9 mouse cellular contexts compared by ENCODE assay signal in the genomic region with DNA sequence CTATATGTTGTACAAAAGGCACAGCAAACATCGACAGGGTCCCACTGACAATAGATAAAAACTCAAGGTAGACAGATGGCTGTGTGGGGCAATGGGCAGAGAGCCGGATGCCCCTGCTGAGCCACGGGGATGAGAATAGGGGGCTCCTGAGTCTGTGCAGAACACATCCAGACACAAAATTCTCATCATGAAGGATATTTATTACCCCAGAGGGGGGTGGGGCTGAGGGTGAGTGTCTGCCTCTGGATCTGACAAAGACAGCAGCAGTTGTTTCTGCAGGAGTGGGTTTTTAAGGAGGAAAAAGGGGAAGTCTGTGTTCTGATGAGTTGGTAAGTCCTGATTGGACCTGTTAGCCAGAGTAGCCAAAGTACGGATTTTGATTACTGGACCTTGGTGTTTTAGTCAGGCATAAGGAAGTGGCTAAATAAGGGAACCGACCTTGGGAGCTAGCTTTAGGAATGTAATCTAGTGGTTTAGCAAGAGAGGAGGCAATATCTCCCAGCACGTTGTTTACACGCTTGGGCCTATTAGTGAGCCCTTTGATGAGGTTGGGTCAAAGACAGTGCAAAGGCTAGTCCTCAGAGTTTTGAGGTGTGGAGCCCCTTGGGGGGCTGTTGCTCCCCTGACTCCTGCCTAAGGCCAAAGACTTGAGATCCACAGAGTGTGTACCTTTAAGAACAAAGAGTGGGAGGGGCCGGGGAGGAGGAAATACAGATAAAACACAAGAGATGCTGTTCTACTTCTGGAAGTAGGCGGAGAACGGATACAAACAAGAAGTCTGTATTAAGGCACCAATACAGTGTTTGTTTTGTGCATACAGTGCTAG. TPM values are rescaled to one million over a fixed set of nuclear protein-coding genes. Genes with fewer than 3 reads are reported as not detected.
DNase-seq lines count a peak whose midpoint lies in the region; ATAC-seq and TF ChIP-seq lines count a peak whose summit lies in the region.
"Had no signal": no experiment of that assay in that cellular context is flagged by ENCODE, and none has a peak within 500 bp of the region (broad histone marks: within the 10 kb centered on the region; RNA-seq: fewer than 3 reads in every experiment).

No protein-coding gene starts in this region.

- H3K9ac ChIP-seq in liver, embryonic 13.5 days = no peak overlapping the region

- H3K27me3 ChIP-seq in liver, embryonic 13.5 days = no peaks in the 10 kb centered on the region
- no peaks in the 10 kb centered on the region for H3K27me3 ChIP-seq in testis, adult 2 months (ENCODE audit: control insufficient read depth, insufficient read depth, low read length)

- no peak overlapping the region for H3K4me2 ChIP-seq in liver, embryonic 13.5 days

- peak; percentile 58 for DNase-seq in CD4-positive, CD25-positive, alpha-beta regulatory T cell, adult 2 months (ENCODE audit: low read depth, low spot score)
- DNase-seq in adrenal gland, postnatal 14 days = peak; percentile 72
- DNase-seq in liver, embryonic 13.5 days = no peak
- DNase-seq in retina, postnatal 1 day = no peak
- DNase-seq in spleen, postnatal 14 days (ENCODE audit: low spot score in 2 of 2) = no peak
- DNase-seq in frontal cortex, postnatal 14 days (ENCODE audit: low spot score in 2 of 2) = no peak

- ATAC-seq in hematopoietic stem cell, adult 5-6 weeks (replicated peaks in 1 of 2; ENCODE audit: insufficient read depth in 1 of 2, low FRiP score in 2 of 2, low TSS enrichment in 1 of 2, low read depth in 1 of 2, poor library complexity in 2 of 2, severe bottlenecking in 2 of 2) = peak; percentile 12 to 38; a peak in 1 of 4 replicates
- ATAC-seq in liver, embryonic 13.5 days (ENCODE audit: low read depth) = 0 out of 2 replicates have a peak, but pooled peaks have one; percentile 26

- no peak overlapping the region for H3K4me3 ChIP-seq in liver, embryonic 13.5 days (replicated peaks)
- no peak overlapping the region for H3K4me3 ChIP-seq in testis, adult 2 months (ENCODE audit: control insufficient read depth, low read depth, low read length)

- WGBS in liver, embryonic 13.5 days (ENCODE audit: insufficient replicate concordance) = 27% methylated on average over 10 of the region's 10 CpGs

- no peaks in the 10 kb centered on the region for H3K9me3 ChIP-seq in liver, embryonic 13.5 days (replicated peaks)

- TF ChIP-seq POLR2A in testis, adult 2 months (IDR thresholded peaks at IDR 0.05; ENCODE audit: control insufficient read depth, low read depth, low read length) = no peak

- peaks cover 27% of the 10 kb centered on the region for H3K4me1 ChIP-seq in liver, embryonic 13.5 days (replicated peaks)
- no peaks in the 10 kb centered on the region; the same call in 1 of the 2 replicates for H3K4me1 ChIP-seq in testis, adult 2 months (ENCODE audit: control insufficient read depth, insufficient read depth, low read length)

- no peak overlapping the region; the same call in 1 of the 2 replicates for H3K27ac ChIP-seq in liver, embryonic 13.5 days
- H3K27ac ChIP-seq in testis, adult 2 months (ENCODE audit: control insufficient read depth, insufficient read depth, low read depth, low read length) = peak overlapping the region; percentile 82

- H3K36me3 ChIP-seq in liver, embryonic 13.5 days = no peaks in the 10 kb centered on the region
- no peaks in the 10 kb centered on the region for H3K36me3 ChIP-seq in testis, adult 2 months (ENCODE audit: control insufficient read depth, insufficient read depth, low read length)

- no peak for TF ChIP-seq CTCF in testis, adult 2 months (IDR thresholded peaks at IDR 0.05; ENCODE audit: control insufficient read depth, insufficient read depth, insufficient replicate concordance, low read depth, low read length)

RNA-seq across cellular contexts. Expression of a gene that starts 12.4 kb away (rescaled TPM):
- 0.78 and 1.3 TPM in 2 replicates for total RNA-seq in adrenal gland, postnatal 14 days (2021)
- not detected in 2 replicates for total RNA-seq in hematopoietic stem cell, adult 5-6 weeks (2017)
- polyA plus RNA-seq in liver, embryonic 13.5 days (2015; fragmentation: Nextera tagmentation; extraction: Ambion mirVana) = not detected in 2 replicates
- polyA plus RNA-seq in testis, adult 2 months (2012; rRNA removed) = not detected in 2 replicates
- polyA plus RNA-seq: limb, embryonic 11.5 days had no signal

RNA-seq across cellular contexts. Expression of a gene that starts 35.1 kb away (rescaled TPM):
- total RNA-seq in adrenal gland, postnatal 14 days (2021) = 54.2 and 56.1 TPM in 2 replicates
- total RNA-seq in hematopoietic stem cell, adult 5-6 weeks (2017) = 161 and 167 TPM in 2 replicates
- polyA plus RNA-seq in liver, embryonic 13.5 days (2015; fragmentation: Nextera tagmentation; extraction: Ambion mirVana) = 61.8 and 66.9 TPM in 2 replicates
- polyA plus RNA-seq in testis, adult 2 months (2012; rRNA removed) = 7.2 and 7.3 TPM in 2 replicates

RNA-seq across cellular contexts. Expression of a gene that starts 42.7 kb away (rescaled TPM):
- total RNA-seq in adrenal gland, postnatal 14 days (2021) = 43.5 and 45.8 TPM in 2 replicates
- 10.4 and 16.8 TPM in 2 replicates for total RNA-seq in hematopoietic stem cell, adult 5-6 weeks (2017)
- 4.8 and 6.3 TPM in 2 replicates for polyA plus RNA-seq in liver, embryonic 13.5 days (2015; fragmentation: Nextera tagmentation; extraction: Ambion mirVana)
- polyA plus RNA-seq in testis, adult 2 months (2012; rRNA removed) = 9.5 and 10.4 TPM in 2 replicates

Comparison
In these comparisons a context has a peak if more than half of its experiments do, and no peak if none do; other contexts are left out.
1. DNase-seq: peak in CD4-positive, CD25-positive, alpha-beta regulatory T cell, adult 2 months (single experiment) and adrenal gland, postnatal 14 days (single experiment); none in liver, embryonic 13.5 days (single experiment), retina, postnatal 1 day (single experiment), spleen, postnatal 14 days (0 of 2) and frontal cortex, postnatal 14 days (0 of 2).